Mouse (Mus musculus) testis, adult 2 months (tissue): ENCODE measurements around the gene Rccd1.

Experiments
- CTCF ChIP-seq: fragments of 200-500 bp; IDR thresholded peaks from 2 replicates; pipeline ENCODE4 v1.5.1; 2012; ENCODE audit warnings: low read depth, mild to moderate bottlenecking, inconsistent platforms, low read length, moderate library complexity; ENCODE audit not compliant: control insufficient read depth, insufficient read depth, insufficient replicate concordance
- POLR2A ChIP-seq: fragments of 200-500 bp; IDR thresholded peaks from 2 replicates; pipeline ENCODE4 v1.6.1; 2012; ENCODE audit warnings: low read depth, mild to moderate bottlenecking, inconsistent platforms, low read length, moderate library complexity; ENCODE audit not compliant: control insufficient read depth

DNA sequence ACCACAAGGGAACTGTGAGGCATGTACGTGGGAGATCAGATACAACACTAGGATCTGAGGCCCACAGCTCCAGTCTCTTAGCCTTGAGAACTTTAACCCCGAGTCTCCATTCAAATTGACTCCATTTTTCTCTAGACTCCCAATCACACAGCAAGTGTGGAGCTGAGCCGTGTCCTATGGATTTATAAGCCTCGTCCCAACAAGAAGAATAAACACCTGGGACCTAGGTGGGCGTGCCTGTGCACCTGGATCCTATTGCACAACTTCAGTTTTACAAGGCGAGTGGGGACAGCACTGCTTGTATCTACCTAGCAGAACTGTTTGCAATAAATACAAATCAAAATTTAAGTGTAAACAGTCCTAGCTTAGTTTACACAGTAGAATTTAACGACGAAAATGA, 918 bp downstream of the Rccd1 start:
- no peak for TF ChIP-seq POLR2A
- TF ChIP-seq CTCF: no peak
